Mouse (Mus musculus) telencephalon, adult 2 months (tissue): ENCODE measurements around the gene Ttc7b.

Experiments used
- DNase-seq: peaks from one replicate; pipeline ENCODE4 v3.0.0-alpha.2; 2011; ENCODE audit warnings: low read depth, low spot score

The Ttc7b gene

DNA sequence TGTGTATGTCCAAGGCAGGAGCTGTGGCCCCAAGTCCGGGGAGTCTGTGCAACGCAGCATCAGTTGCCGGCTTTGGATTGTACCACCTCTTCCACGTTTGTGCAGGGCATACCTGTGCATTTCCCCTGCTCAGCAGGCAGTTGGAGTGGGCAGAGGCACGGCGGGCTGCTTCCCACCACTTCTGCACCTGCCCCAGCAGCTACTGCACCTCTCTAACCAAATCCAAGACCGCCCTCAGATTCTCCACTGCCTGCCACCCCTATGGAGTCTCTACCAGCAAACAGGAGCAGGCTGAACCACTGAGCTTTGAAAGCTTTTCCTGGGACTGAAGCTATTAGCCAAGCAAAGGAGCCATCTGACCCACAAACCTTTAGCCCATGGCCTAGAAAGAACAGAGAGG lies 30.8 kb downstream of the Ttc7b start:
- no peak for DNase-seq

DNA sequence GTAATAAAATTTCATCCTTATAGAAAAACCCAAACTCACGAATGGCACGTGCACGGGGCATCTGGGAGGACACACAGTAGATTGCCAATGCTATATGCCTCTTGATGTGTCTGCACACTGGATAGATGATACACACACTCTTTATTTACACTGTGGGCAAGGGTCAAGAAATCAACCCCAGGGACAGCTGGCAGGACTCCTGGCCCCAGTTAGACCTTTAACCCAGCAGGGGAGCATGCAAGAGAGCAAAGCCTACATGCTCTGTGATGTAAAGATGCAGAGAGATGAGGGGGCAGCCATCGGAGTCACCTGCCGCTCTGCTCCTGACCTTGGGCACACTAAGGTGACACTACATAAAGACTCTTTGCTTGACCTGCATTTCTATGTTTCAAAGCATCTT lies 32.3 kb downstream of the Ttc7b start:
- DNase-seq: no peak

DNA sequence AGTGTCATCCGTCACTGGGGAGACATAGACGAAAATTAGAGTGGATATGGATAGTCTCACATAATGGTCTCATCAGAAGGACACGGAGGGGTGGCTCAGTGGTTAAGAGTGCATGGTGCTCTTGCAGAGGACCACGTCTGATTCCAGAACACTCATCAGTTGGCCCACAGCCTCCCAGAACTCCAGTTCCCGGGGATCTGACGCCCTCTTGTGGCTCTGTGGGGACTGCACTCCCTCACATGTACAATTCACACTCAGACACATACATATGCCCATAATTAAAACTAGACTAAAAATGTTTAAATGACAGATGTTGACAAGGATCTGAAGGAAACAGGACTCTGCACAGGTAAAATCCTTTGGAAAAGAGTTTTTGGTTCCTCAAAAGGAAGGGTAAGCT lies 34.4 kb downstream of the Ttc7b start:
- no peak for DNase-seq

DNA sequence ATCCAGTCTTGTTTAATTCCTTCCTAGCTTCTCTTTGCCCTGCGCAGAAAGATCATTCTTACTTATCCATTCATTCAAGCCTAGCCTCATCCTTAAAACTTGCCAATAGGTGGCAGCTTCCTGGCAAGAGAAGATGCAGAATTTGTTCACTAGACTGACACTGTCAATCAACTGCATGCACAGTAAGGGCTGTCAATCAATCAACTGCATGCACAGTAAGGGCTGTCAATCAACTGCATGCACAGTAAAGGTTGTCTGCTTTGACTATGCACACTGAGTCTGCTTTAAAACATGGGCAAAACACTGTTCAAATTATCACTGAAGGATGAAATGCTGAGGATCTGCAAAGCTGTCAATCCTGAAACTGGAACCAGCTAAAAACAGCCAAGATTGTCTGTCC lies 37.6 kb downstream of the Ttc7b start:
- no peak for DNase-seq

DNA sequence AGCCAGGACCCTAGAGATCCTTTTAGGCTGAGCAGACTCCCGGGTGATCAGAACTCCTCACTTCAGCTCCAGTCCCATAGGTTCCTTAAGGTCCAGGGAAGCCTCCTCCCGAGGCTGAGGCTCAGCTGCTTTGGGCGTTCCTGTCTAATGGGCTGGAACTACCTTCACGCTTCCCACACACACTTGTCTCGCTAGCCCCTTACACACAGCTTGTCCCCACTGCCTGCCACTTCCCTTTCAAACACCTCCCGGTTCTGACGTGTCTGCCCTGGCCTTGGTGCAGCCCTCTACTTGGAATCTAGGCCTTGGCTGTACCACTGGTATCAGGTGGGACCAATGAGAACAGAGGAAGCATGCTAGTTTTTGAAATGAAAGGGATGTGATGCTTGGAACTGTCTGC lies 38.4 kb downstream of the Ttc7b start:
- no peak for DNase-seq

DNA sequence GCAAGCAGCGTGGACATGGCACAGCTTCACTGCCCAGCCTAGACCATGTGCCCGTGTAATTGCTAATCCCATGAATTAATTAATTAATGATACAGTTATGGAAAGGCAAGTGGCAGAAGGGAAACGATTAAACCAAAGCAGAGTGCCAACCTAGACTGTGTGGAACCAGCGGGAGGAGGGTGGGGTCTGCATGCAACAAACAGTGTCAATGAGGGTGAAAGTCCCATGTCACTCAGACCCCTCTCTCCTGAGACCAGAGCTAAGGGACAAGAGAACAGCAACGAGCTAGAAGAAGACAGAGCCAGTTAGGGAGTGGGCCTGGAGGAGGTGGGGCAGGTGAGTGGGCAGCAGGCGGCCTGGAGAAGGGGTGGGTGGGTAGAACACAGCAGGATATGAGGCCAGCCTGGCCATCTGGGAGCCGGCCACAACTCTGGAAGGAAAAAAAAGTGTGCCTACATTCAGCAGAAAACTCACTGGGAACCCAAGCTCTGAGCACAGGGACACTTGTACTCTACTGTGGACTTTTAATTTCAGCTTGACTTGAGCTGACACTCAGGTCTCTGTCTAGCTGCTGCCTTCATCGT lies 39.1 kb downstream of the Ttc7b start:
- no peak for DNase-seq

DNA sequence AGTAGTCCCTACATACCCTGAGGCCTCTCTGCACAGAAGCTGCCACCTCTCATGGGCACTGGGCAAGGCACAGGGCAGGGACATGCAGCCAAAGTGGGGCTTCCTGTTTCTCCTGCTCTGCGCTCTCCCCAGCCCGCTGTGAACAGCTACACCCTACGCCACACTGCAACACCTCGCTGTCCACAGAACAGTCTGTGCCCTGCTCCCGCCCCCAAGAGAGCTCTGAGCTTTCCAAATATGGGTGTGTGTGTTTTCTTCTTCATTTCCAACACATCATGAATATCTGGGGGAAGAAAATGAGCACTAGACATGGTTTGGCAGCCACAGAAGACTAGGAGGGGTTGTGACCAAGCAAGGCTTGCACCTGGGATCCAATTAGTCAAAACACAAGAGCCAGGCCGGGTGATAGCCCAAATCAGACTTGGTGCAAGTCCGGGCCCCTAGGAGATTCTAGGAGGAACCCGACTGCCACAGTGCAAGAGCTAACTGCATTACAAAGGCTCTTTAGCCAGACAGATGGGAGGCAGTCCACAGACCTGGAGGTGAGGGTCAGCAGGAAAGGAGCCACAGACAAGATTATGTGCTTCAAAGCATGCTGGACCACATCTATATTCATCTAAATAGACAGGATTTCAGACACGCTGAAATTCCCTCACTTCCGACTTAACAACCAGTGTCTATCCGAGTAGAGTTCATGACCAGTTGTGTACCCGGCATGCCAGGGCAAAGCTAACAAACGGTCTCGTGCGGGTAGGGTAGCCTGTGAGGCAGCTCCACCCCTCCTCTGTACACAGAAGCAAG lies 39.8 kb downstream of the Ttc7b start:
- peak; percentile 77 for DNase-seq

DNA sequence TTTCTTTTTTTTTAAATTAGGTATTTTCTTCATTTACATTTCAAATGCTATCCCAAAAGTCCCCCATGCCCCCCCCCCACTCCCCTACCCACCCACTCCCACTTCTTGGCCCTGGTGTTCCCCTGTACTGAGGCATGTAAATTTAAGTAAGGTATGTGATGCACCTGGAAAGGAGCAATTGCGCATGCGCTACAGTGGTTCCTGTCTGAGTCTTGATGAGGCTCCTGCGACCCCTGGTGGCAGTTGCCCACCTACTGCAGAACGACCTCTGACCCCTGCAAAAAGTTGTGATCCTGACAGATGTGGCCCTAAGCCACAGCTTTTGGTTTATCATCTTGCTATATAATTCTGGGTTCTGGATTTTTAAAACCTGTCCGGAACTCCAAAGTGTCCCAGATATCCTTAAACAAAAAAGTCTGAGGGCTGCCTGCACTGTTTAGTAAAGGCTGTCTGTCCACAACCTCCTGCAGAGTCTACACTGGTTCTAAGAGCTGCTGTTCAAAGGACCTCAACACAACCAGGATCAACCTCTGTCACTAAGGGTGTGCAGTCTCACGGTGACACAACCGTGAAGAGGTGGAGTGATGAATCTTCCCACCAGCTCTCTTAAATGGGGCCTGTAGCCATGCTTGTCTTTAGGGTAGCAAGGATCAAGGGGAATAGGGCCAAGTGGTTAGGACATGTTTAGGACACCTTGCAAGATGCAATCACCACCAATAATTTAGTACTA lies 40.6 kb downstream of the Ttc7b start:
- no peak for DNase-seq

DNA sequence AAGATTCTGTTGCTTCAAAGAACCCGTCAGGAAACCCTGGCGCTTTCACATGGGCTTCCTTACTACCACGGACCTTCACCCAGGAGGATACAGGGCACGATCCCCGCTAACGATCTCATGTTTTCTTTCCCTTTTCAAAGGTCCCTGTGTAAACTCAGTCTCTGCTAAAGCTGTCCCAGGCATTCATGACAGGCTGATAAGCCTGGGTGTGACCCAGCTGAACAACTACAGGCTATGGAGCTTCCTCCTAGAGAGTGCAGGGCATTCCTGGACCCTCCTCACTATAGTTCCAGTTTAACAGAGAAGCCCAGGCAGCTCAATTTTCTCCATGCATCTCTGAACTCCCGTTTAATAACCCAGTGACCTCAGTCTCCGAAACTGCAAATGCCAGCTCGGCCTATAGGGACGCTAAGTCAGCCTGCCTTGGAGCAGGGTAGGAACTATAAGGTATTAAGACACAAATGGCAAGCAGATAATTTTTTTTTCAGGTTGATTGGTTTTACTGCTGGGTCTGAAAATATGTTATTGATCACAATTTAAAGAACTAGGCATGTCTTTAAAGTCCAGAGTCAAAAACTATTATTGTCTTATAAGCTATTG lies 41.3 kb downstream of the Ttc7b start:
- no peak for DNase-seq

DNA sequence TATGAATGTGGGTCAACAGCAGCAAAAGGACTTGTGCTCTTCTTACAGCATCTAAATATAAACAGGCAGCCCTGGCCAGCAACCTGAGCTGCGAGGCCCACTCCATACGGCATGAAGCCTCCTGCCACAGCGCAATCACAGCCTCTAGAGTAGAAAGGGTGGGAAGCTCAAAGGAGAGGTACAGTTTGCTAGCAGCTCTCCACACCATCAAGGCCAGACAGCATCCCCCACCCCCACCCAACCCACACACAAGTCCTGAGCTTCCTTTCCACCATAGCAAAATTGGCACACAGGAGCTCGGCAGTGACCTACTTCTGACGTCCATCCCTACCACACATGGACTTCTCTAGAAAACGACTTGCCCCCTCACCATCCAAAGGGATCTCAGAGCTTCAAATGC lies 42.0 kb downstream of the Ttc7b start:
- peak; percentile 70 for DNase-seq

DNA sequence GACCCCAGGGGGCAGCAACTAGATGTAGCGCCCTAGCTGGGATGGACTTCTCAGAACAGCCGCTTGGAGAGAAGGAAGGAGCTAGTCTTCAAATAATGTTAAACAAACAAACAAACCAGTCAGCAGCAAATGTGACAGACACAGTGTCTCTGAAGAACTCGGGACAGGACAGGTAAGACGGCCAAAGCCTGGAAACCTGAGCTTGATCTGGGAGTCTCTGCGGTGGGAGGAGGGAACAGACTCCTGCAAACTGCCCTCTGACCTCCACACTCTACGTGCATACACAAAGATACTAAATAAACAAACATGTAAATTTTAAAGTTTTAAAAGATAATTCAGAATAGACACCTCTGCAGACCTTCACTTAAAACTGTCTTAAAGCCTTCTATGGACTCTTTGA lies 42.5 kb downstream of the Ttc7b start:
- DNase-seq: no peak

DNA sequence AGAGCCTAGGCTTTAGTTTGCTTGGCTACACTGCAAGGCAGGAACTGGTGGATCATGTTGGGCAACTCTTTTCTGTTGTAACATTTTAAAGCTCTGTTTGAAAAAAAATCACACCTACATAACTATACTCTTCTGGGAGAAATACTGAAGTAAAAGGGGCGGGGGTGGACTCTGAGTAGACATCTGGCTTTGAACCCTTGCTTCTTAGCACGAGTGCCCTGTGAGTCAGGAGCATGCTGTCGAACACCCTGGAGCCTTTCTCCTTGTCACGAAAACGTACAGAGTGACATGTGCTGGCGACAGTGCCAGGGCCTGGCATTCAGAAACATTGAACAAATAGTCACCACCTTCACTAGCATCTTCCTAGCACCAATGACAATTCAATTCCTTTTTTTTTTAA lies 43.2 kb downstream of the Ttc7b start:
- peak; percentile 77 for DNase-seq

DNA sequence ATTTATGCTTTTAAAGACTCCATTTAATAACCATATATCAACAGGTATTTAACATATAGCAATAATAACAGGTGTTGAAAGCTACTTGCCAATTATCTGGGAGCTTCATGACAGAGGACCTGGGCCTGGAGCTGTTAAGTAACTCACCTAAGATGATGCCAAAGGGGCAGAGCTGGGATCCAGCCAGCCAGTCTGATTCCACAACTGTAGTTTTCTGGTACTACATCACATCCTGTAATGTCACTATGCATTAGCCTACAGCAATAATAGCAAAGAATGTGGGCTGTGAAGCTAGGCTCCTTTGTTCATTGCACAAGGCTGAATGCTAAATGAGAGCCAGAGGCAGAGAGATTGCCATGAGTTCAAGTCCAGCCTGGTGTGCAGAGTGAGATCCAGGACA lies 44.3 kb downstream of the Ttc7b start:
- DNase-seq: no peak

DNA sequence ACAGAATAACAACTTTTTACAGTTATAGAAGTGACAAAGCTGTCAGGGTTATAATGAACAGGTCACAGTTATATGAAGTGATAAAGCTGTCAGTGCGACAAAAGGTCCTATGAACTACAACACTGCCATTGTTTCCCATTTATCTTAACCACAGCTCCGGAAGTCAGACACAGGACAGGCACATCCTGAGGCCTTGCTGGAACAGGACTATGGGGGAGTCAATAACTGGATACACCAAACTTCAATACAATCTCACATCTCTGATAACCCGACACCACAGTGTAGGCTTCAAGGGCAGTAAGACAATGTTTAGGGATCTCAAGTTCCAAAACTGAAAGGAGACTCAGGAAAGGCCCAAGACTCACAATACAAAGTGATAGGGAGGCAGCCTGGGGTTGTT lies 45.1 kb downstream of the Ttc7b start:
- DNase-seq: no peak

DNA sequence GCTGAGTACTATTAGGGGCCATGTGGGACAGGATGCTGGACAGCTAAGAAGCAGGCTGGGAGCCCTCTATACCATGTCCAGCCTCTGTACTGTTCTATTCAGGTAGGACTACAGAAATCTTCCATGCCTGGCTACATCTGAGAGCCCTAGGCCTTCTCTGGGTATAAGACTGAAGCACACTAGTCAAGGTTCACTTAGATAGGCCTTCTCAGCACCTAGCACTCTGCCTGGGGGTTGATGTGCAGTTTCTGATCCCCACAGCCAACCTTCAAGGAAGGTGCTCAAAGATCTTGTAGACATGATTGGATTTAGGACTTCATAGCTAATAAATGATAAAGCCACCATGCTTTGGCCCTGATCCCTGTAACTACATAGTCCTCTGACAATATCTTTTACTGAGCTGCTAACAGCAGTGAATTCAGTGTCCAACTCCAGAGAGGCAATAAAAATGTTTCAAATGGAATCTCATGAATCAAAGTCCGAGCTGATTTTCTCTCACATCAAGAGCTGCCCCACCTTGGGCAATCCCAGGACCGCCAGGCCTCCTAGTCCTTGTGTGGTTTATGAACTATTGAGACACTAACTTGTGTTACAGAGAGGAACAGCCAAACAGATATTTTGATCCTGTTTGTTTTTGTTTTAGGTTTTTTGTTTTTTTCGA lies 45.8 kb downstream of the Ttc7b start:
- no peak for DNase-seq

DNA sequence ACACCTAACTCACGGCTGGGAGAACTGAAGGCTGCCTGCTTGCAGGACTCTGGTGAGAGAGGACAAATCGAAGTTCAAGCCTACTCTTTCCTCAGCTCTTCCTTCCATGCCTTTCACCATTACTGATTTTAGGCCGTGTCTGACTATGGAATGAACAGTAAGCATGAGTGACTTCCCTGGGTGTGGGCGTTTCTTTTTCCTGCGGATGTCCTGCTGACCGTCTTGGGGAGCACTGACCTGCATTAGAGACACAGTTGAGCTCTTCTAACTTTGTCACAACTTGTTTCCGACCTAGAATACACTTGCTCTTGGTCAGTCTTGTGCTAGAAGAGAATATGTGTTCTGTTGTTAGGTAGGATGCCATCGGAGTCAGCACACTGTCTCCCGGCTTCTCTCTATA lies 50.3 kb downstream of the Ttc7b start:
- no peak for DNase-seq

DNA sequence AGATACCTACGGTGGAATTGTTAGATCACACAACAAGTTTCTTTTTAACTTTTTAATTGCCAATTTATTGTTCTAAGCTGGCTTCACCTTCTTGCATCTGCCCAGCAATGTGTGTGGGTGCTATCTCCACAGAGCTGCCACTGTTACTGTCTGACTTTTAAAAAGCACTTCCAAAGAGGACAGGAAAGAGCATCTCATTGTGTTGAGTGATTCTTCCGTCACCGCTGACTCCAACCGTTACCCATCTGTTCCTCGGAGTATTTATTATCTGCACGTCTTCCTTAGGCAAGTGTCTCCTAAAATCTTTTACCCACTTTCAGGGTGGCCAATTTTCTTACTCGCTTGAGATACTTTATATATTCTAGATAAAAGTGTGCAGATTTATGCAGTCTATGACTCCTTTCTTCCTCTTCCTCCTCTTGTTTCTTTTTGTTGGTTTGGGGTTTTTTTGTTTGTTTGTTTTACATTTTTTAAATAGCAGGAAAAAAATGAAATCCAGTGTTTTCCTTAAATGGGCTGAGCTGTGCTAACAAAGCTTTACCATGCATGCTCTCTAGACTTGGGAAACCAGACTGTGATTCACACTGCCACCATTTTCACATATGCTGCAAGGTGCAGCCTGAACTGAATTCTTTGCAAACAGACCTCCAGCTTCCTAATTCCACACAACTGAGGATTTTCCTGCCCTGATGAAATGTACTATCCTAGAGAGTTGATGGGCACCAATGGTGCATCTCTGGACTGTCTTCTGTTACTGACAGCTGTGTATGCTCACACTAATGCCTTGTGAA lies 50.9 kb downstream of the Ttc7b start:
- no peak for DNase-seq

DNA sequence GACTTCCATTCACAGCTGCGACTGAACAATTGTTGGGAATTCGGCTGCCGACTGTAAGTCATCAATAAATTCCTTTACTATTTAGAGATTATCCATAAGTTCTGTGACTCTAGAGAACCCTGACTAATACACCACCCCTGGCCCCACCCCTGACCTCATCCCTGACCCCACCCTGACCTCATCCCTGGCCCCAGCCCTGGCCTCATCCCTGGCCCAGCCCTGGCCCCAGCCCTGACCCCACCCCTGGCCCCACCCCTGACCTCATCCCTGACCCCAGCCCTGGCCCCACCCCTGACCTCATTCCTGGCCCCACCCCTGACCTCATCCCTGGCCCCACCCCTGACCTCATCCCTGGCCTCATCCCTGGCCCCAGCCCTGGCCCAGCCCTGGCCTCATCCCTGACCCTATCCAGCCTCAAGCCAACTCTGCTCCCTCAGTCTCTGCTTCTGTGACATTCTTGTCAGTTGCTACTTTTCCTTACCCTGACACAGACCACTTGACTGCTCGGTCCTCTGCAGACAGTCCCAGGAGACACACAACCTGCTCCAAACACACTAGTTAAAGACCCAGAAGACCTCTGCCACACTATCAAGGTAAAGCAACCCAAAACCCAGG lies 55.4 kb downstream of the Ttc7b start:
- no peak for DNase-seq

DNA sequence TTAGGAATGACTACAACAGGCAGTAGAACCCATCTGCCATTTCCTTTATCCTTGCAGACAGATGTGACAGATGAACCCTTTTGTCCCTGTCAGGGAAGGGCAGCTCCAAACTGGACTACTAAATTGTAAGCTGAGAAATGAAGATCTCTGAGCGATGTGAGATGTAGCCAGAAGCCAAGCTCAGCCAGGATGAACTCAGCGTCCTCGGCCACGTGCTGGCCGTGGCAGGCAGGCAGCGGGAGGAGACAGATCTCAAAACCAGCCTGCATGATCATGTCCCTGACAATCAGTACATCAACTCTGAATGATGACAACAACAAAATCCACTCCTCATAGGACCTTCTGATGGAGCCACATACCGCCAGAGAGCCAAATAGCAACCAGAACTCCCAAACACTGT lies 62.9 kb downstream of the Ttc7b start:
- DNase-seq: no peak

DNA sequence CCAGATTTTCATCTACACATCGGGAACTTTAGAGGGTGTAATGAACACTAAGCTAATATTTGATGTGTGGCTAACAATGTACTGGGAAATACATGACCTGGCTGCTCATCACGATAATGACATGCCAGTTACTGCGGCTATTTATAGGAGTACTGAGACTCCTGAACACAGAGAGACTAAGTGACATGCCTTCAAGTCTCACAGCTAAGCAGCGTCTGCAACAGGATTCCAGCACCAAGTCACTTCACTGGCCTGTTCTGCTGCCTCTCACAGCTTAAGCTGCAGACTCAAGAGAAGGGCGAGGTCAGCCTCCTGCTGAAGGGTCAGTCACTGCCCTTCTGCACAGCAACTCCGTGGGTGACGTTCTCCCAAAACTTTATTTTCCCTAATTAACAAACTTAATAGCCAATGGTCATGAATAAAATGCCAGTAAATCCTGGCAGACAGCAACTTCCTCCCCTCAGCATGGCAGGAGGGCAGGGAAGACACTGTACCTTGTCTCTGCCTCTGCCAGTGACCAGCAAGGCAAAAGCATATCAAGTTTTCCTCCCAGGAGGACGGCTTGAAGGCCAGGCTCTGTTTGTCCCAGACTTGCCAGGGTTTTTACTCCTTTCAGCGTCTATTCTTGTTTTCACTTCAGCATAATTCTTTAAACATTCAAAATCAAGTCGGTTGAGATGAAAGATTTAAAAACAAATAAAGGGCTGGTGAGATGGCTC lies 64.2 kb downstream of the Ttc7b start:
- no peak for DNase-seq
